Mouse (Mus musculus): Measurements from ENCODE around the gene Rmnd1. TPM values are rescaled to one million over a fixed set of nuclear protein-coding genes. Genes with fewer than 3 reads are reported as not detected.

The Rmnd1 gene
- polyA plus RNA-seq, 2 experiments = 19.3 to 19.8 TPM

DNA sequence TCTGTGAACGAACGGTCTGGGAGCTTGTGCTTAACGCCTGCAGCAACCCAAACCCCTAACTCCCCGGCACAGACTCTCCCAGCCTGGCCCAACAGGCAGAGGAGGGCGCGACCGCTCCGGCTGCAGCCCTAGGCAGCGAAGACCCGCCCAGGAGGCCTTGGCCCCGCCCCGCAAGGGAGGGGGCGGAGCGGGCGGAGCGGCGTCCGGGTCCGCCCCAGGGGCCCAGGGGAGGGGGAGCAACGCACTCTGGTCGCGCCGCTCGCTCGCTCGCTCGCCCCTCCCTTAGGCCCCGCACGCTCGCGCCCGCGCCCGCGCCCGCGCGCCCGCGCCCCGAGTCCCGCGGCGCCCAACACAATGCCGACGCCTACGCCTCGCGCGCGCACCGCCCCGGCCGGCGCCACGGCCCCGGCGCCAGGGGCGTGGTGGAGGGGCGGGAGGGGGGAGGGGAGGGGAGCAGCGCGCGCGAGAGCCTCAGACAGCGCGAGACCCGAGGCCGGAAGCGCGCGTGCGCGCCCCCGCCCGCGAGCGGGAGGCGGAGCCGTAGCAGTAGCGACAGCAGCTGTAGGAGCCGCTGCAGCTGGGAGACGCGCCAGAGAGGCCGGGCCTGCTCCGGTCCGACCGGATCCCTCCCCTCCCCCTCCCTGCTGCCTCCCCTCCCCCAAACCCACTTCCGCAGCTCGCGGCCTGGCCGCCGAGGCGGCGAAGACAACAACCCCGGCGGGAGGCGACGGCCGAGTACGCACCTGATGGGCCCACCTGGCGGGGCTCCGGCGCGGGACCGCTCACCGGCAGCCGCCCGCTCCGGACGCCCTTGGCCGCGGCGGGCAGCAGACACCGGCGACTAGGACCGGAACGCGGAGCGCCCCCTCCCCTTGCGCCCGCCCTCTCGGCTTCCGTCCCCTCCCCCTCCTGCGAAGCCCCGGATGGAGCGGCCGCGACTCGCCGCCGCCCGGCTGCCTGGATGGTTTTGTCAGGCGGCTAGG lies 45.3 kb downstream of the Rmnd1 start:
- Histone ChIP-seq H3K4me2 (ENCODE audit: low read depth) (peak overlapping the region; percentile 86), H3K27ac (peak overlapping the region; percentile 92), H3K4me3 (ENCODE audit: insufficient read depth in 1 of 2, low read depth in 2 of 2, low read length in 2 of 2) (peak overlapping the region; percentile 89 to 96), H3K4me1 (replicated peaks; ENCODE audit: control insufficient read depth in 2 of 2, insufficient read depth in 2 of 2, low read length in 1 of 2) (peaks cover 26 to 41% of the 10 kb centered on the region in 2 experiments), H3K9ac (replicated peaks) (peak overlapping the region; percentile 88), H3K27me3 (ENCODE audit: control insufficient read depth, insufficient read depth, low read length) (no peaks in the 10 kb centered on the region), H3K36me3 (replicated peaks; ENCODE audit: control insufficient read depth, insufficient read depth, low read depth) (no peaks in the 10 kb centered on the region), H3K9me3 (ENCODE audit: control insufficient read depth, low read length) (no peaks in the 10 kb centered on the region)
- TF ChIP-seq CTCF (IDR thresholded peaks at IDR 0.05; ENCODE audit: low read depth) (peak; percentile 38), EP300 (IDR thresholded peaks at IDR 0.05; ENCODE audit: low read depth) (no peak)
- under 1% methylated on average over 100 of the region's 133 CpGs for WGBS (ENCODE audit: insufficient replicate concordance)
- DNase-seq (ENCODE audit: low read depth in 3 of 3, low spot score in 3 of 3) = peak; percentile 86 to 87 (median 86)
- peak; percentile 89 for ATAC-seq (ENCODE audit: insufficient read depth)

GRCm38 (mm10) chr10:4384244-4384643 lies 47.9 kb downstream of the Rmnd1 start:
- no peak for ATAC-seq (ENCODE audit: insufficient read depth)
- H3K9me3 ChIP-seq (ENCODE audit: control insufficient read depth, low read length) = no peaks in the 10 kb centered on the region

GRCm38 (mm10) chr10:4380748-4381147 lies 51.4 kb downstream of the Rmnd1 start:
- Histone ChIP-seq H3K4me1 (replicated peaks; ENCODE audit: control insufficient read depth in 2 of 2, insufficient read depth in 2 of 2, low read length in 1 of 2) (peaks cover 12 to 15% of the 10 kb centered on the region in 2 experiments), H3K9ac (replicated peaks) (no peak overlapping the region), H3K9me3 (ENCODE audit: control insufficient read depth, low read length) (no peaks in the 10 kb centered on the region), H3K4me2 (ENCODE audit: low read depth) (no peak overlapping the region), H3K4me3 (ENCODE audit: insufficient read depth in 1 of 2, low read depth in 2 of 2, low read length in 2 of 2) (no peak overlapping the region), H3K36me3 (replicated peaks; ENCODE audit: control insufficient read depth, insufficient read depth, low read depth) (no peaks in the 10 kb centered on the region), H3K27ac (no peak overlapping the region), H3K27me3 (ENCODE audit: control insufficient read depth, insufficient read depth, low read length) (no peaks in the 10 kb centered on the region)
- WGBS (ENCODE audit: insufficient replicate concordance) = 68% methylated on average over 5 of the region's 5 CpGs
- no peak for DNase-seq (ENCODE audit: low read depth in 3 of 3, low spot score in 3 of 3)
- TF ChIP-seq CTCF (IDR thresholded peaks at IDR 0.05; ENCODE audit: low read depth) = no peak
- no peak for TF ChIP-seq EP300 (IDR thresholded peaks at IDR 0.05; ENCODE audit: low read depth)
- no peak for ATAC-seq (ENCODE audit: insufficient read depth)

More at GRCm38 (mm10) chr10:4384244-4384643, 47.9 kb downstream of the Rmnd1 start:
- 78% methylated on average over 7 of the region's 7 CpGs for WGBS (ENCODE audit: insufficient replicate concordance)
- Histone ChIP-seq H3K9ac (replicated peaks) (no peak overlapping the region), H3K36me3 (replicated peaks; ENCODE audit: control insufficient read depth, insufficient read depth, low read depth) (no peaks in the 10 kb centered on the region), H3K4me1 (replicated peaks; ENCODE audit: control insufficient read depth in 2 of 2, insufficient read depth in 2 of 2, low read length in 1 of 2) (peaks cover 19 to 25% of the 10 kb centered on the region in 2 experiments), H3K4me3 (ENCODE audit: insufficient read depth in 1 of 2, low read depth in 2 of 2, low read length in 2 of 2) (no peak overlapping the region), H3K27me3 (ENCODE audit: control insufficient read depth, insufficient read depth, low read length) (no peaks in the 10 kb centered on the region), H3K4me2 (ENCODE audit: low read depth) (no peak overlapping the region), H3K27ac (no peak overlapping the region)
- TF ChIP-seq CTCF (IDR thresholded peaks at IDR 0.05; ENCODE audit: low read depth) = no peak
- TF ChIP-seq EP300 (IDR thresholded peaks at IDR 0.05; ENCODE audit: low read depth) = no peak
- no peak for DNase-seq (ENCODE audit: low read depth in 3 of 3, low spot score in 3 of 3)

- Histone ChIP-seq H3K9me3 (ENCODE audit: control insufficient read depth, low read length) (no peaks in the 10 kb centered on the region), H3K9ac (replicated peaks) (no peak overlapping the region), H3K36me3 (replicated peaks; ENCODE audit: control insufficient read depth, insufficient read depth, low read depth) (peaks cover 3% of the 10 kb centered on the region; the same call in 1 of the 2 replicates), H3K27me3 (ENCODE audit: control insufficient read depth, insufficient read depth, low read length) (no peaks in the 10 kb centered on the region), H3K4me3 (ENCODE audit: insufficient read depth in 1 of 2, low read depth in 2 of 2, low read length in 2 of 2) (no peak overlapping the region), H3K27ac (no peak overlapping the region), H3K4me1 (replicated peaks; ENCODE audit: control insufficient read depth in 2 of 2, insufficient read depth in 2 of 2, low read length in 1 of 2) (no peaks in the 10 kb centered on the region; a peak in 1 of 4 replicates), H3K4me2 (ENCODE audit: low read depth) (no peak overlapping the region)
- WGBS (ENCODE audit: insufficient replicate concordance) = 79% methylated on average over 7 of the region's 7 CpGs
- DNase-seq (ENCODE audit: low read depth in 3 of 3, low spot score in 3 of 3) (no peak), ATAC-seq (ENCODE audit: insufficient read depth) (no peak)
- no peak for TF ChIP-seq CTCF (IDR thresholded peaks at IDR 0.05; ENCODE audit: low read depth)
Measured at GRCm38 (mm10) chr10:4376931-4377330, 55.3 kb downstream of the Rmnd1 start.

- Histone ChIP-seq H3K4me1 (replicated peaks; ENCODE audit: control insufficient read depth in 2 of 2, insufficient read depth in 2 of 2, low read length in 1 of 2) (no peaks in the 10 kb centered on the region; a peak in 1 of 4 replicates), H3K4me3 (ENCODE audit: insufficient read depth in 1 of 2, low read depth in 2 of 2, low read length in 2 of 2) (no peak overlapping the region), H3K4me2 (ENCODE audit: low read depth) (no peak overlapping the region), H3K36me3 (replicated peaks; ENCODE audit: control insufficient read depth, insufficient read depth, low read depth) (peaks cover 3% of the 10 kb centered on the region; the same call in 1 of the 2 replicates), H3K9ac (replicated peaks) (no peak overlapping the region), H3K9me3 (ENCODE audit: control insufficient read depth, low read length) (no peaks in the 10 kb centered on the region), H3K27ac (no peak overlapping the region), H3K27me3 (ENCODE audit: control insufficient read depth, insufficient read depth, low read length) (no peaks in the 10 kb centered on the region)
- 61% methylated on average over 7 of the region's 7 CpGs for WGBS (ENCODE audit: insufficient replicate concordance)
- no peak for TF ChIP-seq EP300 (IDR thresholded peaks at IDR 0.05; ENCODE audit: low read depth)
- ATAC-seq (ENCODE audit: insufficient read depth) = no peak
- no peak for DNase-seq (ENCODE audit: low read depth in 3 of 3, low spot score in 3 of 3)
Measured at GRCm38 (mm10) chr10:4376461-4376860, 55.7 kb downstream of the Rmnd1 start.
